Mouse (Mus musculus) yolk sac, embryonic 10.5 days (tissue): ENCODE results near the gene Ccdc194.

Experiments
- DNase-seq: peaks from one replicate; pipeline ENCODE4 v3.0.0-alpha.2; 2017; ENCODE audit warnings: low spot score

The Ccdc194 gene

GRCm38 (mm10) chr8:71476099-71476940 is 49.2 kb downstream of the Ccdc194 start:
- peak; percentile 79 for DNase-seq

- DNase-seq, result no peak
Observed at GRCm38 (mm10) chr8:71475702-71476075, 49.8 kb downstream of the Ccdc194 start.

- DNase-seq, result no peak
Observed at GRCm38 (mm10) chr8:71474785-71475701, 50.5 kb downstream of the Ccdc194 start.

- DNase-seq, result no peak
Observed at GRCm38 (mm10) chr8:71474344-71474743, 51.2 kb downstream of the Ccdc194 start.

- no peak for DNase-seq
Observed at GRCm38 (mm10) chr8:71472601-71473386, 52.7 kb downstream of the Ccdc194 start.

GRCm38 (mm10) chr8:71471861-71472260 is 53.6 kb downstream of the Ccdc194 start:
- no peak for DNase-seq

- no peak for DNase-seq
Observed at GRCm38 (mm10) chr8:71470913-71471255, 54.6 kb downstream of the Ccdc194 start.

- DNase-seq, result no peak
Observed at GRCm38 (mm10) chr8:71470146-71470912, 55.2 kb downstream of the Ccdc194 start.
